Mouse (Mus musculus) embryonic fibroblast, embryonic 13.5 days (primary cell): Measurements from ENCODE around the gene Lhx9. TPM values are rescaled to one million over a fixed set of nuclear protein-coding genes. Genes with fewer than 3 reads are reported as not detected.
A peak's percentile ranks its signal among the peaks of the same experiment; 100 is the strongest.

Experiments
- H3K27ac ChIP-seq: 2 replicates; pipeline ENCODE4 v1.5.1; 2012; ENCODE audit warnings: low read length, control low read depth, inconsistent platforms; ENCODE audit not compliant: insufficient read depth
- H3K4me1 ChIP-seq: 2 replicates; pipeline ENCODE4 v1.6.1; 2011; ENCODE audit warnings: low read length; ENCODE audit not compliant: control insufficient read depth, insufficient read depth
- H3K4me3 ChIP-seq: 2 replicates; pipeline ENCODE4 v1.5.1; 2011; ENCODE audit warnings: mild to moderate bottlenecking, control low read depth, low read length; ENCODE audit not compliant: insufficient read depth
- CTCF ChIP-seq: IDR thresholded peaks from 2 replicates; pipeline ENCODE4 v1.5.1; 2011; ENCODE audit warnings: mild to moderate bottlenecking, control low read depth, low read length, moderate library complexity, borderline replicate concordance; ENCODE audit not compliant: insufficient read depth
- POLR2A ChIP-seq: IDR thresholded peaks from 2 replicates; pipeline ENCODE4 v1.6.1; 2011; ENCODE audit warnings: low read depth, mild to moderate bottlenecking, control low read depth, low read length, moderate library complexity
- polyA plus RNA-seq: library from polyadenylated mRNA; stranded (reverse); fragments of >200 nt; gene quantifications from 2 replicates; pipeline ENCODE4 v1.2.4, GENCODE M21; 2011; ENCODE audit warnings: low read depth; ENCODE audit not compliant: missing spikeins, insufficient read length

Gene Lhx9
- polyA plus RNA-seq, 1 experiment = 18.7 TPM

DNA sequence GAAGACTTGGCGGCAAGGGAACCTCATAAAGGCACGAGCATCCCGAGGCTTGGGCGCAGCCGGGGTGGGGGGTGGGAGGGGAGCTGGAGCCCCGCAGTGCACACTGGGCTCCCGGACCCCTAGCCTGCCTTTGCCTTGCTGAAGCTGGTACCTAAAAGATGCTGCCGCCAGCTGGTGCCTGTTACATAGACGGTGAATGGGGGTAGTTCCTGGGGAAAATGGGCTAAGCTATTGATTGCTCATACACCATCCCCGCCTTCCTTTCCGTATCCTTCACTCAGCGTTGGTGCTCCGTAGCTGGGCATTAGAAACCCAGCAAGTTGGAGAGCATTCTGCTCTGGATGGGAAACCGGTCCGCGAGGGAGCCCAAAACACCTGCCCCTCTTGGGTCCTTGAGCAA is 351 bp downstream of the Lhx9 start:
- Histone ChIP-seq H3K27ac (no peak overlapping the region), H3K4me1 (no peaks in the 10 kb centered on the region), H3K4me3 (peak overlapping the region; percentile 20)
- TF ChIP-seq CTCF (no peak), POLR2A (no peak)

DNA sequence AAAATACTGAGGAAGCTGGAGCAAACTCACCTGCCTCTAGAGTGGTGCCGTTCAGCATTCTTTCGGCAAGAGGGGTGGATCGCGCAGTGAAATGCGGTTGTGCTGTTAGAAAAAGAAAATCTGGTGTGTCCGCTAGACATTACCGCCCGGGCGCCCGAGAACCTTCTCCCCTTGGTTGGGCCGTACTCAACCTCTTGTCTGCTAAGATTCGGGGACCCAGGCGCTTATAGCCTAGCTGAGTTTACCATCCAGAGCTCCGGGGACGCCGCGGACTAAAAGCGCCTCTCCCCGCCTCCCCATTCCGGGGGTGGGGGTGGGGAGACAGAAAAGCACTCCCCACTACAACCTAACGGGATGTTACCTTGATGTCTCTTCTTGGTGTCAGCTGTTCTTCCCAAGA is 1.2 kb downstream of the Lhx9 start:
- no peaks in the 10 kb centered on the region for H3K4me1 ChIP-seq
- no peak for TF ChIP-seq CTCF
- TF ChIP-seq POLR2A = no peak
- no peak overlapping the region for H3K27ac ChIP-seq
- peak overlapping the region; percentile 38 for H3K4me3 ChIP-seq

DNA sequence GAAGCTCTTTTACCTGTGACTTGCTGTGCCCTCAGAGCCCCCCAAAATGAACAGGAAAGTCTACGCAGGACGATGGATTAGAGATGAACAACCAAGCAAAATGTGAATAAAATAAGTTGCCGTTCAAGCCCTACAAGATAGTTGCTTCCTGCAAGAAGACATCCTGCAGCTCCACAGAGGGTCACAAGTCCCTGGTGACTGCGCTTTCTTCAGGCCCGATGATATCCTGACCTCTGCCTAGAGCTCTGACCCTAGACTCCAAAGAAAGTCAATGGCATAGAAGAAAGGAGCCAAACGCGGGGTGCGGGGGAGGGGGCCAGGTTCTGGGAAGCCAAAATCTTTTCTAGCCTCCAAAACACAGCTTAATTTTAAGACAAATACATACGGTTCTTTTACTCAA is 1.8 kb downstream of the Lhx9 start:
- no peak for TF ChIP-seq POLR2A
- no peak for TF ChIP-seq CTCF
- Histone ChIP-seq H3K27ac (no peak overlapping the region), H3K4me1 (no peaks in the 10 kb centered on the region), H3K4me3 (peak overlapping the region; percentile 11)

DNA sequence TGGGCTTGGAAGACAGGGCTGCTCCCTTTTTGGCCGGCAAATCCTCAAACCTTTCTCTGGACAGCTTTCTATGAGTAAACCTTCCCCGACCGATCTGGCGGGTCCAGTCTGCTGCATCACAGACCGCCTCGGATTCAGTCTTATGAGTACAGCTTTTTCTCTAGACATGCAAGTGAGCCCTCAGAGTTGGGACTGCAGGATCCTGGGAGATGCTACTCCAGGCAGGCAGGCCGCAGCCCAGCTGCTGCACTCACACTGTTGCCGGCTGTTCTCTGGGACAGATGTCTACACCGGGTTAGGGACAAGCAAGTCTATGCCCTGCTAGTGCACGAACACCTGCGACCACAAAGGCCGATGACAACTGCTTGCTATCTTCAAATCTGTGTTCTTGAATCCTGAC is 2.2 kb downstream of the Lhx9 start:
- no peaks in the 10 kb centered on the region for H3K4me1 ChIP-seq
- no peak overlapping the region for H3K27ac ChIP-seq
- TF ChIP-seq POLR2A = no peak
- TF ChIP-seq CTCF = no peak
- H3K4me3 ChIP-seq = peak overlapping the region; percentile 11

DNA sequence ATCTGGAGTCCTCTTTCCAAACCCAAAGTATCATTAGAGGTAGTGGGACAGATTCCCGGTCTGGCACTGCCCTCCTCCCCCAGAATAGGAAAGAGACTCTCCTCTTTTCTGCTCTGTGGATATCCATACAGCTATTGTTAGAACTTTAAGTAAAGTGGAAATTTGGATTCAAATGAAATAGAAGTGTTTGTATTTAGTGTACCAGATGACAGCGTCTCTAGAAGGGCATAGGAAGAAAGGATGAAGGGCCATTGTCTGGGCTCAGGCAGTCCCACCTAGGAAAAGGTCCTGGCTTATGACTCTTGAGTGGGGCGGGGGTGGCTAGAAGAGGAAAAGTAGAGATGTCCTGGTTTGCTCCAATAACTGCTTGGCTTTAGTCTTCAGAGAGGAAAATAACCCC is 2.9 kb downstream of the Lhx9 start:
- Histone ChIP-seq H3K4me3 (no peak overlapping the region), H3K4me1 (no peaks in the 10 kb centered on the region), H3K27ac (no peak overlapping the region)
- TF ChIP-seq POLR2A (no peak), CTCF (no peak)

DNA sequence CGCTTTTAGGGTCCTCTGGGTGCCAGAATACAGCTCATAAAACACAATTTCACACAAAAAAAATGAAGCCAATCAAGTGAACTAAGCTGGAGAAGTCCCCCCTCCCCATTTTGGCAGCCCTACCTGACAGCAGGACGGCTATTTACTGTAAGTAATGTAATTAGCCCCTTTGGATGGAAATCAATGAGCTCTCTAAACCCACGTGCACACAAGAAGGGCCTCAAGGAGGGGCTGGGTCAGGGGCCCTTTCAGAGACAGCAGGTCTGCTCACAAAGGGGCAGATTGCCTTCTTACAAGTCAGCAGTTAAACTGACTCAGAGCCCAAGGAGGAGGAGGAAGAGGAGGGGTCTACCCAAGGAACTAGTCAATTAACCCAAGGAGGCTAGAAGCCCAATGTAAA is 4.2 kb downstream of the Lhx9 start:
- Histone ChIP-seq H3K4me1 (no peaks in the 10 kb centered on the region), H3K27ac (no peak overlapping the region), H3K4me3 (peak overlapping the region; percentile 29)
- TF ChIP-seq CTCF (no peak), POLR2A (no peak)

DNA sequence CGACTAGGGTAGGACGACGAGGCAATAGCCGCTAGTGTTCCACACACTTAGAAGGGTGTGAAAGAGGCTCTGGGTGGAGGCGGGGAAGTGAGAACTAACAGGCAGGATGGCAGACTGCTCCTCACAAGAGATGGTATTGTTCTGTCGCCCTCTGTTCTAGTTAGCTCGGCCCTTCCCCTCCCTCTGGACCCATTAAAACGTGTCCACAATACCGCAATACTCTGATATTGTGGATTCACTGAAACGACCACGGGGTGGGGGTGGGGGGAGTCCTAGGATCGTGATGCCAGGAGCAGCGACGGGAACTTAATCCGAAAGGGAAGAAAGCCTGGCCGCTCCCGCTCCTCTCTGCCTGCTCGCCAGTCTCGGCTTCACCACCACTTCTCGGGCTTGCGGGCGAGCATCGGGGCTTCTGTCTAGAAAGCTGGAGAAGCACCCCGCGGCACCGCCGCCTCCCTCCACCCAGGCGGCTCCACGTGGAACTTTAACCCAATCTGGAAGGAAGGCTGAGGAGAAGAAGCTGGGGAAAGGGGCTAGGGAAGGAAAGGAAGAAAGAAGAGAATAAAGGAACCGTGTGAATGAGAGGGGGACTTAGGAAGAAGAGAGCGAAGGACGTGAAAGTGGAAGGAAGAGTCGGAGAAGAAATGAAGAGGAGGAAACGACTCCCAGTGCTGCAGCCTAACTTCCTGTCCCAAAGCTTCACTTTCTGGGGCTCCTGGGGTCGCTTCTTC is 4.9 kb downstream of the Lhx9 start:
- Histone ChIP-seq H3K4me3 (peak overlapping the region; percentile 29), H3K4me1 (no peaks in the 10 kb centered on the region), H3K27ac (peak overlapping the region; percentile 16)
- TF ChIP-seq CTCF (no peak), POLR2A (no peak)

DNA sequence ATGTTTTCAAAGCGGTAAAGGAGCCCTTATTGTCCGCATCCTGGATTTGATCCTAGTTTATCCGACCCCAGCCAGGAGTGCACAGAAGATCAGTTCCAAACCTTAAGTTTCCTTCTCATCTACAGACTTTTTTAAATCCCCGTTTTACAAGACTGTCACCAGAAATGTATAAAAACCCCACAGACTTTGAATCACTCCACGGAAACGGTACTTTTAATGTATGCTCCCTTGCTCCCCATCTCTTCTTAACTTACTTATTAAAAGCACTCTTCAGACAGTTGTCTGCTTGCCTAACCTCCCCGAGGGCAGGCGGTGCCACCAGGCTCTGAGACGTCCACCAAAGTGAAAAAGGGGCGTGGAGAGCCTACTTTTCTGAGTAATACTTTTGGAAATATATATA is 5.6 kb downstream of the Lhx9 start:
- no peaks in the 10 kb centered on the region for H3K4me1 ChIP-seq
- peak overlapping the region; percentile 14; the same call in 1 of the 2 replicates for H3K27ac ChIP-seq
- no peak for TF ChIP-seq POLR2A
- TF ChIP-seq CTCF = no peak

DNA sequence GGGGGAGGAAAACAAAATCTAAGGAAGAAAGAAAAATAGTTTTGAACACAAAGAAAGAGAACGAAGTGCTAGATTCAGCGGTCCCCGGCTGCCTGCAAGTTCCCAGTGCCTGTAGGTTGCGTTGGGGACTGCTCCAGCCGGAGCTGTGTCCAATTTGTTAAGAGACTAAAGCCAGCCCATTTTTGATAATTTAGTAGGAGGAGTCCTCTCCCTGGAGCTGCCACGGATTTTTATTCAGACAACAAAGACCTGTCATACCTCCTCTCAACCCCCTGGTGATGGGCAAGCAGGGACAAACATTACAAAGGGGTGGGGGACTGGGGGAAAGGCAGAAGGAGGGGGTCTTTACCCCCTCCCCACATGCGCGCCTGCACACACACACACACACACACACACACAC is 6.1 kb downstream of the Lhx9 start:
- Histone ChIP-seq H3K4me1 (no peaks in the 10 kb centered on the region), H3K27ac (peak overlapping the region; percentile 14; the same call in 1 of the 2 replicates), H3K4me3 (peak overlapping the region; percentile 52)
- TF ChIP-seq CTCF (no peak), POLR2A (peak; percentile 68)

More for the DNA sequence above, 5.6 kb downstream of the Lhx9 start:
- peak overlapping the region; percentile 52; the same call in 1 of the 2 replicates for H3K4me3 ChIP-seq

DNA sequence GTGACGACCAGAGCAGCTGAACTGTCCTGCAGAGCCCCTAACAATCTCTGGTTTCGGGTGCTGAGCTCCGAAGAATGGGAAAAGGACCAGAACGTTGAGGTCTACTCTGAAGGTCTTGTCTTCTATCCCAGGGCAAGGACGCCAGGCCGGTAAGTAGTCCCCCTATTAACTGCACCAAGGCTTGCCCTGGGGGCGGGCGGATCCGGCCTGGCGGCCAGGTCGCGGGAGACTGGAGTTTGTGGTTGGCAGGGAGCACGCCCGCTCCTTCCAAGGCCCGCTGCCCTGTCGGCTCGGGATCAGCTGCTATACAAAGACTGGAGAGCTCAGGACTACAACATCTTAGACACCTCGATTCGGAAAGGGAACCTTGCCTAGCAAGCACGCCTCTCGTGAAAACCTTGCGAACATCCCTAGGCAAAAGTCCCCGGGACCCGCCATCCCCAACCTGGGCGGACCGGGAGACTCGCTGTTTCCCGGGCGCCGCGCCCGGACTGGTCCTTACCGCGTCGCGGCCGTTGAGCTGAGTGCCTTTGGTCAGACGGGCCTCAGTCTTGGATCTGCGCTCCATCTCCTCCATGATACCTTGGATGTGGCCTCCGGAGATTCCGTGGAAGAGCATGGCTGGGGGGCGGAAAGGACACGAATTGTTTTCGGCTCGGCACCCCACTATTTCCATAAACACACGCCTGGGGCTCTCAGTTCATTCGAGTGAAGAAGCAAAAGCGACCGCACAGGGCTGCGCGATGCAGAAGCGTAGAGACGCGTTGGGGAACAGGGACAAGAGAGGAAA is 6.9 kb downstream of the Lhx9 start:
- Histone ChIP-seq H3K4me1 (no peaks in the 10 kb centered on the region), H3K4me3 (peak overlapping the region; percentile 52), H3K27ac (no peak overlapping the region)
- TF ChIP-seq POLR2A = no peak
- no peak for TF ChIP-seq CTCF
